Mouse (Mus musculus) heart, postnatal 36 days (tissue): Measurements from ENCODE around the gene E030030I06Rik. TPM values are rescaled to one million over a fixed set of nuclear protein-coding genes. Genes with fewer than 3 reads are reported as not detected.
"Not testable (repeated sequence)": the region's sequence is repeated elsewhere in the genome, so short reads cannot be mapped to it uniquely, and the experiment has no call there.

Experiments
- DNase-seq, 2 experiments: peaks; one replicate each; pipeline ENCODE4 v3.0.0; 2021 to 2022
- intact Hi-C: fragments of 180-260 bp; cut with DNase I; formaldehyde crosslinking; loops from one replicate; pipeline ENCODE4 v1.15.1; 2025
- total RNA-seq, 2 experiments: library from RNA; stranded (reverse); gene quantifications; 2 replicates each; pipeline ENCODE4 v1.2.3; 2021

The E030030I06Rik gene
- total RNA-seq, 2 experiments from 2014 or later: 1.00 to 2.0 TPM

DNA sequence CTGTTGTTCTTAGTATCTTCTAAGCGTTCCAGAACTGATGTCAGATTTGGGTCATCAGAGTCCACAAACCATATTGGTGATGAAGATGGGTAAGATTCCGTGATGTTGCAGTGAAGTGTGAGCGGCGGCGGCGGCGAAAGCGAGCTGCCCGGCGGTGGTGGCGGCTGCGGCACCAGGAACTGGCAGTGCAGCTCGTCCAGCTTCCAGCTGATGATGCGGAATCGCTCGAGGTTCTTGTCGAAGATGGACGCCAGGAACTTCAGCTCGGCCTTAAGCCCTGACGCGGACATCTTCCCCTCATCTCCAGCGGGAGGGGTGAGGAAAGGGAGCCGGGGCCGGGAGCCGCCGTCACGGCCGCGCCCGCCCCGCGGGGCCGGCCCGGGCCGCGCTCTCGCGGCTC is 5.1 kb upstream of the E030030I06Rik start:
- peak; percentile 34 to 51 for DNase-seq
- intact Hi-C loops: not testable (repeated sequence)

DNA sequence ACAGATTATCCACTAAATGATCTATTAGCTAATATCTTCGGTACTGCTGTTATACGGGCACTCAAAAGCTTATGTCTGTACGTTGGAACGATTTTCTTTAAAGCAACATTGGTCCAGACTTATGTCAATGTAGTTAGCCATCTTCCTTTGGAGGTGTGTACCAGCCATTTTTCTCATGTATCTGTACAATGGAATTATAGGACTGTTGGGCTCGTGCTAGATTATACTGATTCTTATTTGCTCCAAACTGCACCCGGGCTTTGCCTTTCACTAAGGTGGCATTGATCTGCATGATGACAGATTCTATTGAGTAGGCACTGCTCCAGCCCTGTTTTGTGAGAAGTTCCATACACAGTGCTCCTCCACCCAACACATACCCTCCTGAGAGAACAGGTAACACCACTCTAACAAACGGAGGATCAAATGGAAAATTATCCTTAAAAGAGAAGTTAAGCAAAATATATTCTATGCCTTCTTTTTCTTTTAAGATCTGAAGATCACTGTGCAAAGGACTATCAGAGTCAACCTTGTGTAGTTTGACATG is 4.1 kb upstream of the E030030I06Rik start:
- DNase-seq: peak in 1 of 2 experiments; percentile 37
- intact Hi-C loops: not testable (repeated sequence)

GRCm38 (mm10) chr10:22151863-22152640 is 3.0 kb upstream of the E030030I06Rik start:
- peak in 1 of 2 experiments; percentile 43 for DNase-seq
- intact Hi-C loops: not testable (repeated sequence)

GRCm38 (mm10) chr10:22151056-22151862 is 2.2 kb upstream of the E030030I06Rik start:
- DNase-seq: peak in 1 of 2 experiments; percentile 35
- intact Hi-C loops: not testable (repeated sequence)

- DNase-seq: peak in 1 of 2 experiments; percentile 37
- intact Hi-C loops: no loop called here
These were observed 1.5 kb upstream of the E030030I06Rik start for GRCm38 (mm10) chr10:22150593-22150992.

DNA sequence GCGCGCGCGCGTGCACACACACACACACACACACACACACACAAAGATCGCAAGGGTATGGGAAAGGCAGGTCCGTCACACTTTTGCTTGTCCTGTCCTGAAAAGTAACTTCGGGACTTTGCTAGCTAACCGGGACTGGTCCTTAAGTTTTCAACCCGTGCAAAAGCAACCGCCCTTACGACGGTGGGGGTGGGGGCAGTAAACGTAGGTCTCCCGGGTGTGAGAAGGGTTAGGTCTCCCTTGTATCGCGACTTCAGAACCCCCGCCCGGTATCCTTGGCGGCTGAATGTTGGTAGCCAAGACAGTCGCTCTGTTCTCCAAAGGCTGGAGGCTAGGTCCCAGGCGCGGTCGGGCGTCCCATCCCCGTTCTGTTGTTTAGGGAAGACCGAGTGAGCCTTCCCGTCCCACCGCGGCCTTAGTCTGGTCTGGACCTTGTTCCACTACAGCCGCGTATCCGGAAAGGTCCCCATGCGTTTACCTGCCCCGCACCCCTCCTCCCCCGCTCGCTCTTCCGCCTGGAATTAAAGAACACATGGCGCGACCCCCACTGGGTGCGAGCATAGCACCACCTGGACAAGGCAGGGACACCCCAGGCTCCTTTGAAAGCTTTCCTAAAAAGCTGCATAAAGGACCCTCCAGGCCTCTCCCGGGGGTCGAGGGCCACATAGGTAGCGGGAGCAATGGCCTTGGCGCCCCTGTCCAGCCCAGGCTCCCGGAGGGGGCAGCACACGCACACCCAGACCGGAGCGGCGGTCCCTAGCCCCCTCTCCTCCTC is 808 bp upstream of the E030030I06Rik start:
- peak; percentile 25 to 33 for DNase-seq
- intact Hi-C loops: no loop called here

DNA sequence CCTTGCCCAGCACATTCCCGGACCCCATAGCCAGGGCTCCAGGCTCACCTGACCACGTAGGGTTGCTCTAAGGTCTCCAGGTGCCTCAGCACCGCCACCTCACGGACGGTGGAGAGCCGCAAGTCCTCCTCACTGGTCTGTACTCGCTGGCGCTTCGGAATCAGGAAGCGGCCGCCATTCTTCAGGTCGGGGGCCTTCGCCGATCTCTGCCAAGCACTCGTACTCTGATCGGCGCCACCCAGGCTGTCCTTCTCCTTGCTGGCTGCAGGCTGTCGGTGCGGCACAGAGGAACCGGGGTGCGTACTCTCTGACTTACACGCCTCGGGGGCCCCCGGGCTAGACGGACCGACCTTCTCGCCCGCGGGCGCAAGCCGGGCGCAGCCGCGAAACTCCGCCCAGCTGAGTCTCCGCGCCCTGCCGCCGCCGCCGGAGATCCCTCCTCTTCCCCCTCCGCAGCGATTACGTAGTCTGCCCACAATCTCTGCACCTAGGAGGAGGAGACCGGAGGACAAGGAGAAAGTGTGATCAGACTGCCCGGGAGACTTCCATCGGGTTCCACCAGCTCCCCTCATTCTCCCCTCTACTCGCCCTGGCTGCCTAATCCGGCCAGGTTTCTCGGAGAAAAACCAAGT is 513 bp downstream of the E030030I06Rik start:
- peak; percentile 79 to 85 for DNase-seq
- intact Hi-C loops: no loop called here

DNA sequence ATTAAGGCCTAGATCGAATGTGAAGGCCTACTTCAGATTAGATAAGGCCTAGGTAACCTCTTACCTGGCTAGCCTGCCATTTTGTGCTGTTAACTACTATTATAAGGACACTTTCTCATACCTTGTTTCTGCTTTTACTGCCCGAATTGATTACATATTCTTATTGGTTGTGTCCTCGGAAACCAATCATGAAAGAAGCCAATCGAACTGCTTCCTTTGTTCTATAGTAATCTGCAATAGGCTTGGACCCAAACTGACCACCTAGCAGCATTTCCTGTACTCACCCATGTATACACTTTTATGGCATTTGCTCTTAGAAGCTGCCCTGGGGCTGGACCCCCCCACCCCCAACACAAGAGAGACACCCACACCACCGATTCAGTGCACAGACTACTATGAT is 6.1 kb downstream of the E030030I06Rik start:
- intact Hi-C loops: no loop called here
- DNase-seq: no peak

DNA sequence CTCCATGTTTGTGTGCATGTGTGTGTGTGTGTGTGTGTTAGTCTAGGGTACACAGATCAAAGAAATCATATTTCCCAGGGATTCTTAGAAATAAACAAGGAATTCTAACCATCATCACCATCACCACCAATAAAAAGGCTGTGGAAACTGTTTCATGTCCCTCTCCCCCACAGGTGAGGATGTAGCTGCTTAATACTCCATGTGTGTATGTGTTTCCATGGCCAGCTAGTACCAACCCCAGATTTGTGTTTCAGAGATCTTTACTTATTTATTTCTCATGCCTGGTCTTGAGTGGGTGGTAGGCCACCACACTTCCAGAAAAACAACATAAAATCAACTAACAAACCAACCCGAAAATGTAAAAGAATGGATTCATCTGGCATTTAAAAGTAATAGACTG is 6.9 kb downstream of the E030030I06Rik start:
- DNase-seq, intact Hi-C loops: not testable (repeated sequence)

GRCm38 (mm10) chr10:22140665-22141280 is 8.3 kb downstream of the E030030I06Rik start:
- intact Hi-C loops: loop anchor here (2.0 kb wide), 1 partner anchor 22 kb away; no protein-coding TSS in a partner anchor

GRCm38 (mm10) chr10:22074531-22074930 is 74.5 kb downstream of the E030030I06Rik start:
- intact Hi-C loops: no loop called here
- DNase-seq: no peak

More at GRCm38 (mm10) chr10:22140665-22141280, 8.3 kb downstream of the E030030I06Rik start:
- peak; percentile 78 to 80 for DNase-seq

GRCm38 (mm10) chr10:22072739-22073138 is 76.3 kb downstream of the E030030I06Rik start:
- intact Hi-C loops: no loop called here
- no peak for DNase-seq

DNA sequence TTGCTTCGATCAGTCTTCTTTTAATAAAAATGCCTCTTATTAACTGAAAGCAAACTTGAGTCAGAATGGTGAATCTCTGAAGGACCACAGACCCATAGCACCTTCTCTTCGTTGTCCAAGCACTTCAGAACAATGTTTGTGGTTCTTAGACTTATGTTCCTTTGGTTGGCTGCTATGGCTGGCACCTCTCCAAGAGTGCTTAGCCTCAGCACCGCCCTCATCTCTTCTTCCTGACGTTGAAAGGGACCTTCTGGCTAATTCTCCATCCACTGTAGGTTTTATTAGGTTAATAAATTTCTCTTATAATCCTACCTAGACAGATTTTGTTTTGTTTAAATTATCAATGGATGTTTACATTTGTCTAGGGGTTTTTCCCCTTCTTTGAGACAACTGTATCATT is 78.5 kb downstream of the E030030I06Rik start:
- intact Hi-C loops: no loop called here
- no peak for DNase-seq

GRCm38 (mm10) chr10:22070168-22070567 is 78.9 kb downstream of the E030030I06Rik start:
- no peak for DNase-seq
- intact Hi-C loops: no loop called here

DNA sequence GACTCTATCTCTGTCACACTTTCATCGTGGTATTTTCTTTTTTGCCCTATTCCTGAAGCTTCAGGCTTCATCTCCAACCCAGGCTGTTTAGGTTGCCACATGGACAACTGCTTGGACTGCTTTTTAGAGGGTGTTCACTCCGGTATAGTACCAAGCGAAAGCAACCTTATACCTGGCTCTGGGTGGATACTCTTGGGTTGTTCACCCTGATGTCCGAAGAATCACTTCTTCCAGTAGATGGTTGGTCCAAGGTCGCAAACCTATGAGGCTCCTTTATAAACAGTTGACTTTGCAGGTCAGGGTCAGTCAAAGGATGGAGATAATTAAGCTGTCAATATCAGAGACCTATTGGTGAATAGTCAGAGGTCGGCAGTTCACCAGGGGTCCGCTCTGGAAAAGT is 81.1 kb downstream of the E030030I06Rik start, which contains the start of gene 4930444G20Rik:
Gene 4930444G20Rik, minus strand, starts transcription at position 101 of the 400 bp plus-strand sequence.
- DNase-seq, intact Hi-C loops: not testable (repeated sequence)
